Mouse (Mus musculus) bone marrow, adult 2 months (tissue): ENCODE measurements around the gene E130308A19Rik.

Experiments
- CTCF ChIP-seq: fragments of 200-500 bp; IDR thresholded peaks from 2 replicates; pipeline ENCODE4 v1.5.1; 2011; ENCODE audit warnings: low read length, control low read depth; ENCODE audit not compliant: control insufficient read depth, insufficient read depth
- POLR2A ChIP-seq: fragments of 200-500 bp; IDR thresholded peaks from 2 replicates; pipeline ENCODE4 v1.6.1; 2011; ENCODE audit warnings: low read depth, mild to moderate bottlenecking, control low read depth, low read length, borderline replicate concordance; ENCODE audit not compliant: control insufficient read depth

- TF ChIP-seq CTCF (no peak), POLR2A (no peak)
These were observed 58.3 kb downstream of the E130308A19Rik start for GRCm38 (mm10) chr4:59684306-59684705.
